Mouse (Mus musculus) T-helper 2 cell (primary cell): Measurements from ENCODE around the gene Cbfa2t2.

Experiments
- in situ Hi-C: fragments of 300-600 bp; cut with MboI, MseI; formaldehyde crosslinking; loops from one replicate; pipeline ENCODE4 v1.15.1; 2025; ENCODE audit warnings: high pct_unique_total_duplicates

Gene Cbfa2t2

DNA sequence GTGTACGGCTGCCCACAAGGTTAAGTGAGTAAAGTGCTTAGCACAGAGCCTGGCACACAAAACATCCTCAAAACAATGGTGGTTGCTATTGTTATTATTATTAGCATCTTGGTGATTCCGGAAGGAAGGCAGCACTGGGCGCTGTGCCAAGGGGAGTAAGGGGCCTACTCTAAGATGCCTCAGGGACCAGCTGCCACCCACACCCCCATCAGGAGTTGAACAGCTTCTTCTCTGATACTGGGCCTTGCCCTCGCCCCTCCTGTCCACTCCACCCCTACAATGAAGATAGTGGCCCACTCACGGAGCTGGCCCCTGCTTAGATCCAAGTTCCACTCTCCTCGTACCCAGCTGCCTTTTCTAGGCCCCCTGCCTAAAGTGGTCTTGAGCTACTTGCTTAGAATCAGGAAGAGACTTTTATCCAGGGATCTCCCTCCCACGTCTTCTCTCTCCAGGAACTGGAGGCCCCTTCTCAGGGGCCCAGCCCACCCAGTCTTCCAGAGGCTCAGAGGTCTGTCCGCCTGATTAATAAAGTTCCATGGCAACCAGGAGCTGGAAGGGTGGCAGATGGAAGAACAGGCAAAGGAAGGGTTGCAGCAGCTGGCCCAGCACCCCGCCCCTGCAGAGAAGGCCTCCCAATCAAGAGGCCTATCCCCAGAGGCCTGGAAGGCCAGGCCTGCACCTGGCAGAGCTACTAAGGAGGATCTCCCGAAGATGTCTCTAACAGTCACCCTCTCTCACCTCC lies 132.2 kb downstream of the Cbfa2t2 start:
- in situ Hi-C loops: no loop called here

DNA sequence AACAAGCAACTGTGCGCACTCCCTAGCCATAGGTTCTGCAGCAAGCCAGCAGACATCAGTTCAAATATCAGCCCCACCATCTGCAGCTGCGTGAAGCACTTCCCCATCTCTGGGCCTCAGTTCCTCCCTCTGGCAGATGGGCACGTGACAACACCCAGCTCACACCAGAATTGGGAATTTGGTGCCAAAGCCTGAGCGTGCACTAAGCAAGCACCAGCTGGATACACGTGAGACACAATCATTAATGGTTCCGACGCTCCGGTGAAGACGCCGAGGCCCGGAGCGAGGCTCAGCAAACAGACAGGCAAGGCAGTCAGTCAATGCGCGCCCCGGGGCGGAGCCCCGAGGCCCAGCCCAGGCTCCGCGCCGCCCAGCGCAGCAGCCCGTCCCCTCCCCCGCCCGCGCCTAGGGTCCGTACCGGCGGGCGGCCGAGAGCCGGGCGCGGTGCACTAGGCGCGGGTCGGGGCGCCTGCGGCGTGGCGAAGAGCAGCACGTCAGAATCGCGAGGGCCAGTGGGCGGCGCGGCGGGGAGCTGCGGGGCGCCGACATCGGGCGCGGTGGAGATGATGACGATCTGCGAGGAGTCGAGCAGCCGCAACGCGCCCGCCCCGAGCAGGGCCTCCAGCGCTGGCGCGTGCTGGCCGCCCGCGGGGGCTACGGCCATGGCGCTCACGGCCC lies 132.9 kb downstream of the Cbfa2t2 start:
- in situ Hi-C loops: no loop called here

DNA sequence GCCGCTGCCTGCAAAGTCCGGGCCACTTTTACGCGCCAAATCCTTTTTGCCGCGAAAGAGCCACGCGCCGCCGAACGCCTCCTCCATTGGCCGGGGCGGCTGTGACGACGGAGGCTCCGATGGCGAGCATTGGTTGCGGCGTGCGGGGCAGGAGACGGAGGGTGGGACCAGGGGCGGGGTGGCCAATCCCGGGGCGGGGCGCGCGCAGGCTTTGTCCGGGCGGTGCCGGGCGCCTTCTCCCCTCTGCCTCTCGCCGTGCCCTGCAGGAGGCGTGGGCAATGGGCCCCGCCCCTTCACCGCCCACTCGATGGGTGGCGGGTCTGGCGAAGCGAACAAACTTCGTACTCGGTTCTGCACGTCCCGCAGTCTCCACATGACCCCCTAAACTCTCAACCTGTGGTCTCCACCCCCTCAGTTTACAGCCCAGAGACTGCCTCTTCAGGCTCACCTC lies 133.6 kb downstream of the Cbfa2t2 start, which contains the start of gene E2f1:
Gene E2f1 (minus strand): TSS at position 57 of the 451 bp plus-strand sequence.
- in situ Hi-C loops: no loop called here

DNA sequence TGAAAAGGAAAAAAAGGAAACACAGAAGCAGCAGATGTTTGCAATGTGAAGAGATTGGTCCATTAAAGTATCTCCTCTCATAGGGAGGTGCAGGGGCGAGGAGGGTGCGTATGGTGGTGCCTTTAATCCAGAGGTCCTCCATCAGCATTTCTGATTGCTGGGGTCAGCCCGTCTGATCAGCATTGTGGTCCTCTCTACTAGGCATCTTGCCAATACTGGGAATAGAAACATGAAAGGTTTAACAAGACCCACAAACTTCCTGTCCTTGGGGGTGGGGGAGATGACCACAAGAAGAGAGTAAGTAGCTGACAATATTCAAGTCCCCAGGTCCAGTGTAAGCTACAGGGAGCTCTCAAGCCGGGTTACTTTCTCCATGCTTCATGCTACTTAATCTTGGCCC lies 134.4 kb downstream of the Cbfa2t2 start:
- in situ Hi-C loops: no loop called here

DNA sequence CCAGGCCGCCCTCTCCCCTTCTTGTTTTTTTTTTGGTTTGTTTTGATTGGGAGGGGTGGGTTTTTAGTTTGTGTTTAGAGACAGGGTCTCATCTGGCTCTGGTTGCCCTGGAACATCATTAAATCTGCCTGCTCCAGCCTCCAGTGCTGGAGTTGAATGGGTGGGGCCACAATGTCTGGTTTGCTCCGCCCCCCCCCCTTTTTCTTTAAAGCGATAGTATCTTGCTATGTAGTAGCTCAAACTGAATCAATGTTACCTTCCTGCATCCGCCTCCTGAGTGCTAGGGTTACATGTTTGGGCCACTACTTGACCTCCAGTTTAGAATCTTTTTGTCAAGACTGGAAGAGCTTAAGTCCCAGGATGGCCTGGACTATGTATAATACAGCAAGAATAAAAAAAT lies 135.0 kb downstream of the Cbfa2t2 start:
- in situ Hi-C loops: no loop called here

DNA sequence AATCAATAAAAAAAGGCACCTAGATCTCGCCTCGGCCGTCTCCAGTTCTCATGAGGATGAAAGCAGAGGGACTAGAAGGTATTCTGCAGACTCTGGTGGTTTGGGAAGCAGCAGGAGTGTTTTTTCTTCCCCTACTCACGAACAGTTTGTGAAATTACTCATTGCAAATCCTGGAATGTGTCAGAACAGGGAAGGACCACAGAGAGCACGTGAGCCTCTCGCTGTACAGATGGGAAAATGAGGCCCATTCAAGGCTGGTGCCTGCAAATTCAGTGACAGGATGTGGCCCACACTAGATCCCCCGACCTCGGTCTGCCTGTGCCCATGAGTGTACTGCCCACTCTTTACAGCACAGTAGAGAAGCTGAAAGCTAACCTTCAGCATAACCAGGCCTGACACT lies 135.7 kb downstream of the Cbfa2t2 start:
- in situ Hi-C loops: no loop called here

DNA sequence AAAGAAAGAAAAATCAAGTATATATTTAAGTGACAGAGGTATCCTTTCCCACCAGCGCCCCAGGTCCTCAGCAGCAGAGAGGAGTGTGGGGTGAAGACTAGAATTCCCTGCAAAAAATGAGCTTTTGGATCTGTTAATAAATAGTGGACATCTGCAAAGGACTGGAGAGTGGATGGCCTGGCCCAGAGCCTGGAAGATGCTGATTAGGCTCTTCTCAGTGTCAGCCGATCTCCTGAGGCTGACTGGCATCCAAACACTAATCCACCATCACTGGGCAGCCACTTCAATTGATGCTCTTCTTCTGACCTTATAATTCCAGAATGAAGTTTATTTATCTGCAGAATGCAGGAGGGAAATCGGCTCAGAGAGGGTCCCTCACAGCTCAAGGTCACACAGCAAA lies 136.7 kb downstream of the Cbfa2t2 start:
- in situ Hi-C loops: no loop called here

DNA sequence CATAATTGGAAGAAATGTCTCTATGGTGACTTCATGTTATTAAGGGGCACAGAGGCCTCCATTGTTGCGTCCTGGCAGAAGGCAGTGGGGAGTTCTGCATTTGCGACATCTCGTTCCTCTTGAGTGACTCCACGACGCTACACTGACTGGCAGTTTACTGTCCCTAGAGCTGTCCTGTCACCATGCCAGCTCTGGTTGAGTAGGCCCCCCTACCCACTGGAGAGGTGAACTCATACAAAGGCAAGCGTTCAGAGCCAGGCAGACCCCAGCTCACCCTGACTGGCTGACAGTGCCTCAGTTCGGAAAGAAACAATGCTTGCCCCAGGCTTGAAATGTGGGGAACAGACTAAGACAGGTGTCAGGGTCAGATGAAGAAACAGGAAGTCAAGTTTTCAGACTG lies 138.0 kb downstream of the Cbfa2t2 start:
- in situ Hi-C loops: no loop called here

DNA sequence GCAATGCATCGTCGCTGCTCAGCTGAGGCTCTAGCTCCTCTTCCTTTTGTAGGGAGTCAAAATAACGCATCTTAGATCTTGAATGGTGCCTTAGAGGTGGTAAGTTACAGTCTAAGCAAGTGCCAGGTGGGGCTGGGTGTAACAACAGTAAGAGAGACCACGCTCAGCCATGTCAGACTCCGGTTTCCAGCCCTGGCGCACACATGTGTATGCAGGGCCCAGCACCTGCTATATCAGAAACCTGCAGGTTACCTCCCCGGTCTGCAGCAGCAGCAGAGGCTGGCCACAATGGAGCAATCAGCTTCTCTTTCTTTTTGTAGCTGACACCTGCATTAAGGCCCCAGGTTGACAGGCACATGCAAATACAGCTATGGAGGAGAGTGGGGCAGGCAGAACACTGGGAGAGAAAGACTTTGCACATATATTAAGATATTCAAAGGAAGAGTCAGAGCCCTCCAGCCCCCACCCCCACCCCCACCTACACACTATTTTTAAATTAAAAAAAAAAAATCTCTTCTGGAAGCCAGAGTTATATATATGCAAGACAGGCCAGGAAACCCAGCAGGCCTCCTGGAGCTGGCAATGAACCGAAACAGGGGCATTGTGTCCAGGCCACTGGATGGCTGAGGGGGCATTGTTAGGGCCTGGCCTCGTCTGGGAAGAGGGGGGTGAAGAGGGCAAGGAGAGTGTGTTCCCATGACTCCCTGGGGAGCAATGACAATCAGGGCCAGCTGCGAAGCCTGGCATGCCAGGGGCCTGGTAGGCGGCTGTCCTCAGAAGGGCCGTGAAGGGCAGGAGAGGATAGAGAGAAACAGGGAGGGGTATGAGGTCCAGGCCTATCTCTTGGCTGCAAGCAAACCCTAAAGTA lies 140.8 kb downstream of the Cbfa2t2 start:
- in situ Hi-C loops: no loop called here

DNA sequence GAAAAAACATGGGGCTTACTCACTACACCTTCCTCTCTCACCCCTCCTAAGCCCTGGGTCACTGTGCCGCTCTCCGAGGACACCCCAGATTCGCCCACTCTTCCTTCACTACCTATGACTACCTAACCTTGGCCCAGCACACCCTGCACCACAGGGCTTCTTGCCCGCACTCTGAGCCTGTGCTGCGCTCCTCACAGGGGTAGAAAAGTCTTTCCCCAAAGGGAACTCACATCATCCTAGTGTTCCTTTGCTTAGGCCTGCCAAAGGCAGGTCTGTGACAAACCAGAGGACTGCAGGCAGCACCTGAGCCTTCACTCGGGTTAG lies 141.4 kb downstream of the Cbfa2t2 start:
- in situ Hi-C loops: no loop called here

DNA sequence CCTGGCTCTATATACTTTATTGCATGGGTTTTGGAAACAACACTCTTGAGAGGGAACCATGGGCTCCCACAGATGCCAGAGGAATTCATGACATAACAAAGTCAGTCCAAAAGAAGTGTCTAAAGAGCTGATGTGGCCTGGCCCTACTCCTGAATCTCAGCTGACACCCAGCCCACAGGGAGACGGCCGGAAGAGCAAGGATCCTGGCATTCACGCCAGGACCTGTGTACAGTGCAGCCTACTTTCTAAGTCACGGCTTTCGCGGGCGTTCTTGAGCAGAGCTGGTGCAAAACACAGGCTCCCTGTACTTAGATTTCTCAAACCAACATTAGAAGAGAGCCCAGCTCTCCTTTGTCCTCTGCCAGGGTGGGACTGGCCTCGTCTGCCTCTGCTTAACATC lies 144.3 kb downstream of the Cbfa2t2 start:
- in situ Hi-C loops: no loop called here

DNA sequence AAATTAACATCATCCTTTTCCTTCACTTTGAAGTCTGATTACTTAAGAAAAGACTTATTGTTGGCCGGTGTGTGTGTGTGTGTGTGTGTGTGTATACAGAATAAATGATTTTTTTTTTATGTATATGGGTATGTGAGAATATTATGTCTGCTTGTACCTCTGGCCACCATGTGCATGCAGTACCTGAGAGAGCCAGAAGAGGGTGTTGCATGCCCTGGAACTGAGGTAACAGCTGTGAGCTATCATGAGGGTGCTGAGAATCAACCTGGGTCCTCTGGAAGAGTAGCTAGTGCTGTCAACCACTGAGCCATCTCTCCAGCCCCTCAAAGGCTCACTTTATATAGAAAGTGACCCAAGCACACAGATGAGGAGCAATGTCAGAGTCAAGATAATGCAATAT lies 145.1 kb downstream of the Cbfa2t2 start:
- in situ Hi-C loops: no loop called here

DNA sequence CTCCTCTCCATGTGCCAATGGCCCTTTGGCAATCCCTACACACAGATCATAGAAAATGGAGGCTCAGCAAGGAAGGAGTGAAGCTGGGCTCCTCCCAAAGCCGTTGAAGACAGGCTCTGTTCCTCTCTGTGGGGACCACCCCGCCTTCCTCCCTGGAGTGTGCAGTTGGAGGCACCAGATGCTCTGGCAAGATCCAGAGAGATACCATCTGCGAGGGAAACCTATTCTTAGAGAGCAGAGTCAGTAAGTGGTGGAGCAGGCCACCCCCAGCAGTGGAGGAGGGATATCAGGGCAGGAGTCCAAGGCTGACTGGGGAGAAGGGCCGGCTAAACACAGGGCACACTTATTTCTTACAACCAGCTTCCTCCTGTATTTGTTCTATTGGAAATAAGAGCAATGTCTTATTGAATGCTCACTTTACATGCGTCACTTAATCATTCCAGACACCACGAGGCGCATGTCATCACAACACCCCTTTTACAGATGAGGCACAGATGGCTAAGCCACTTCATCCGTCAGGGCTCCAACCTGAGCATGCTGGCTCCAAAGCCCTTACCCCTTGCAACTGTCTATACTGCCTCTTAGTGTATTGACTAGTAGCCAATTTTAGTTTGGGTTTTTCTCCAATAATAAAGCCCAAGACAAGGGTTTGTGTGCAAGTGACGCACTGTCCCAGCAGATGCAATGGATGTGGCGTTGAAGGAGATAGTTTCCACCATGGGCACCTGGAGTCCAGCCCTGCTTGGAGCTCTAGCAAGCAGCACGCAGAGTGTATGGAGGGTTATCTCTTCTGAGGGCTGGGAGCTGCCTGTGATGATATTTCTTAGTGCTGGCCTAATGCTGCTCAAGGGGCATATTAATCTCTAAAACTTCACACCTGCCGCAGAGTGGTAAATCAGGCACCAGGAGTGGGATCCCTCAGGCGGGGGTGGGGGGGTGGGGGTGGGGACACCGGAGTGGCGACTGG lies 147.9 kb downstream of the Cbfa2t2 start:
- in situ Hi-C loops: no loop called here

DNA sequence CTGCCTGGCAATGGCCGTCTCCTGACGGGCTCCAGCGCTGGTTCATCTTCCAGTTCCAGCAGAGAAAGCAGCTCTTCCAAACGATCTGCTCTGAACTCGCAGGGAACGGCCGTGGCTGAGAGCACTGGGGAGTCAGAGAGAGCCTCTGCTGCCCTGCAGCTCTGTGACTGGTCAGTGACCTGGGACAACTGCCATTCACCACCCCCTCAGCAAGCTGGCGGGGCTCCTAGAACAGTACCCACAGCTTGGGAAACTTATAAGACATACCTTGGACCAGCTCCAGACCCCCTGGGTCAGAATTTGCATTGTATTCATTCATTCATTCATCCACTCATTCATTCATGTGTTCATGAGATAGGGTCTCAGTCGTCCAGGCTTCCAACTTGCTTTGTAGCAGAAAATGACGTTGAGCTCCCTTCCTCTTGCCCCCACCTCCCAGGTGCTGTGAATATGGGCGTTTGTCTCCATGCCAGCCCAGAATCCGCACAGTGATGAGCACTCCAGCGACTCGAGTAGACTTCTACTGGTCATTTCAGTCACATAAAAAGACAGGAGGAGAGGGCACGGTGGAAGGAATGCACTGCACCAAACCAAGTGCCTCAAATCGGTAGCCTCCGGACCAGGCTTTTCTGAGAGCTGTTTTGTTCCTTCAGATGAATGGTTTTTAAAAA lies 148.8 kb downstream of the Cbfa2t2 start:
- in situ Hi-C loops: loop anchor here (5.0 kb wide), 1 partner anchor 173 kb away; no protein-coding TSS in a partner anchor

DNA sequence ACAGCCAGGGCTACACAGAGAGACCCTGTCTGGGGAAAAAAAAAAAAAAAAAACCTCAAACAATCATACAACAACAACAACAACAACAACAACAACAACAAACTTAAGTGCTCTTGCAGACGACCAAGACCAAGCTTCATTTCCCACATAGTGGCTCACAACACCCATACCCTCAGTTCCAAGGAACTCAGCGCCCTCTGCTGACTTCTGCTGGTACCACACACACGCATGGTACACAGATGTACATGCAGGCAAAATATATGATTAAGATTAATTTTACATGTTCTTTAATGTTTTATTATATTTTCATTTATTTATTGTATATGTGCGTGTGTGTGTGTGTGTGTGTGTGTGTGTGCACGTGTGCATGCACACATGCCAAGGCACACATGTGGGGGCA lies 150.1 kb downstream of the Cbfa2t2 start:
- in situ Hi-C loops: loop anchor here (5.0 kb wide), 1 partner anchor 174 kb away; no protein-coding TSS in a partner anchor
